Mouse (Mus musculus) heart, postnatal 0 days (tissue): ENCODE measurements around the gene Dchs1. TPM values are rescaled to one million over a fixed set of nuclear protein-coding genes. Genes with fewer than 3 reads are reported as not detected.

Experiments used
- ATAC-seq: fragments of 200-750 bp; cut with Nextera tagmentation; 2 replicates; pipeline ENCODE4 v1.8.0; 2017; ENCODE audit warnings: low read depth, moderate number of reproducible peaks, moderate library complexity; ENCODE audit not compliant: insufficient read depth
- DNase-seq: peaks from one replicate; pipeline ENCODE4 v3.0.0-alpha.2; 2016; ENCODE audit warnings: low spot score
- H3K27ac ChIP-seq: fragments of 300-500 bp; sonication (generic); 2 replicates; pipeline ENCODE4 v1.5.1; 2014; ENCODE audit warnings: low read depth, mild to moderate bottlenecking
- H3K27me3 ChIP-seq: fragments of 300-500 bp; sonication (generic); 2 replicates; pipeline ENCODE4 v1.6.1; 2014; ENCODE audit warnings: low read length, mixed read lengths; ENCODE audit not compliant: control insufficient read depth, insufficient read depth
- H3K36me3 ChIP-seq: fragments of 300-500 bp; sonication (generic); replicated peaks from 2 replicates; pipeline ENCODE4 v1.6.1; 2014; ENCODE audit warnings: low read length, mixed read lengths; ENCODE audit not compliant: control insufficient read depth, insufficient read depth
- H3K4me1 ChIP-seq: fragments of 300-500 bp; sonication (generic); 2 replicates; pipeline ENCODE4 v1.6.1; 2014; ENCODE audit warnings: antibody characterized with exemption; ENCODE audit not compliant: control insufficient read depth, insufficient read depth
- H3K4me2 ChIP-seq: fragments of 300-500 bp; sonication (generic); 2 replicates; pipeline ENCODE4 v1.6.1; 2014; ENCODE audit warnings: low read depth, mild to moderate bottlenecking, low read length, moderate library complexity
- H3K4me3 ChIP-seq: fragments of 300-500 bp; sonication (generic); 2 replicates; pipeline ENCODE4 v1.5.1; 2014; ENCODE audit warnings: low read depth, low read length
- H3K9ac ChIP-seq: fragments of 300-500 bp; sonication (generic); replicated peaks from 2 replicates; pipeline ENCODE4 v1.6.1; 2014; ENCODE audit warnings: low read depth, low read length, mixed read lengths
- H3K9me3 ChIP-seq: fragments of 300-500 bp; sonication (generic); replicated peaks from 2 replicates; pipeline ENCODE4 v1.6.1; 2016; ENCODE audit warnings: low read length; ENCODE audit not compliant: control insufficient read depth
- CTCF ChIP-seq: IDR thresholded peaks from 2 replicates; pipeline ENCODE4 v1.5.1; 2016; ENCODE audit warnings: antibody characterized with exemption, control low read depth, low read depth
- EP300 ChIP-seq: IDR thresholded peaks from 2 replicates; pipeline ENCODE4 v1.6.1; 2016; ENCODE audit warnings: antibody characterized with exemption, low read depth
- WGBS: fragments of 180-500 bp; shearing (Covaris S2); extraction: QIAGEN DNeasy Blood & Tissue Kit; methylation state at CpG from one replicate; pipeline ENCODE4 v1.1.7; 2014; 5-methylcytosine and 5-hydroxymethylcytosine counted together
- polyA plus RNA-seq: library from polyadenylated mRNA; unstranded; fragments of >200 nt; fragmentation: Nextera tagmentation; extraction: Ambion mirVana; gene quantifications from 2 replicates; pipeline ENCODE4 v1.2.1, GENCODE M21; 2015
- total RNA-seq: library from RNA; depleted of rRNA; stranded (reverse); fragments of >200 nt; gene quantifications from 2 replicates; pipeline ENCODE4 v1.2.3, GENCODE M21; 2014; ENCODE audit warnings: low replicate concordance

The Dchs1 gene
- total and polyA plus RNA-seq, 2 experiments from 2014 or later, result 2.1 to 19.3 TPM

- 95% methylated on average over 11 of the region's 11 CpGs for WGBS
- Histone ChIP-seq H3K27ac (no peak overlapping the region), H3K4me2 (no peak overlapping the region), H3K4me1 (peaks cover 13% of the 10 kb centered on the region), H3K4me3 (no peak overlapping the region), H3K9me3 (no peaks in the 10 kb centered on the region), H3K36me3 (peaks cover 52% of the 10 kb centered on the region), H3K9ac (no peak overlapping the region), H3K27me3 (no peaks in the 10 kb centered on the region)
- TF ChIP-seq CTCF (no peak), EP300 (no peak)
- DNase-seq, result no peak
- no peak for ATAC-seq
Observed at GRCm38 (mm10) chr7:105733836-105734235, 53.6 kb downstream of the Dchs1 start.

- no peak overlapping the region for H3K4me3 ChIP-seq
- H3K4me2 ChIP-seq, result no peak overlapping the region
- WGBS, result 73% methylated on average over 6 of the region's 6 CpGs
- H3K4me1 ChIP-seq, result no peaks in the 10 kb centered on the region
- H3K36me3 ChIP-seq, result peaks cover 43% of the 10 kb centered on the region
- H3K27me3 ChIP-seq, result no peaks in the 10 kb centered on the region
- no peak overlapping the region for H3K9ac ChIP-seq
- TF ChIP-seq CTCF, result no peak
- no peak for TF ChIP-seq EP300
- no peak overlapping the region for H3K27ac ChIP-seq
- DNase-seq (no peak), ATAC-seq (no peak)
- H3K9me3 ChIP-seq, result no peaks in the 10 kb centered on the region
Observed at GRCm38 (mm10) chr7:105728701-105729428, 58.6 kb downstream of the Dchs1 start.

GRCm38 (mm10) chr7:105726980-105727325, 60.5 kb downstream of the Dchs1 start:
- Histone ChIP-seq H3K9ac (no peak overlapping the region), H3K36me3 (peaks cover 24% of the 10 kb centered on the region), H3K4me3 (no peak overlapping the region), H3K4me1 (no peaks in the 10 kb centered on the region), H3K9me3 (no peaks in the 10 kb centered on the region), H3K4me2 (no peak overlapping the region), H3K27ac (no peak overlapping the region), H3K27me3 (no peaks in the 10 kb centered on the region)
- ATAC-seq (no peak), DNase-seq (no peak)
- no peak for TF ChIP-seq EP300
- TF ChIP-seq CTCF, result no peak
- 89% methylated on average over 4 of the region's 4 CpGs for WGBS

- TF ChIP-seq EP300 (no peak), CTCF (peak; percentile 94)
- H3K4me3 ChIP-seq, result no peak overlapping the region
- no peaks in the 10 kb centered on the region for H3K27me3 ChIP-seq
- 75% methylated on average over 4 of the region's 4 CpGs for WGBS
- H3K36me3 ChIP-seq, result peaks cover 18% of the 10 kb centered on the region
- no peak overlapping the region for H3K4me2 ChIP-seq
- DNase-seq (peak; percentile 81), ATAC-seq (peak; percentile 66; the same call in 1 of the 2 replicates)
- H3K4me1 ChIP-seq, result no peaks in the 10 kb centered on the region
- no peaks in the 10 kb centered on the region for H3K9me3 ChIP-seq
- no peak overlapping the region for H3K27ac ChIP-seq
- H3K9ac ChIP-seq, result no peak overlapping the region
Observed at GRCm38 (mm10) chr7:105726144-105726979, 61.1 kb downstream of the Dchs1 start.

GRCm38 (mm10) chr7:105721916-105722315, 65.5 kb downstream of the Dchs1 start:
- no peak overlapping the region for H3K4me3 ChIP-seq
- H3K9ac ChIP-seq, result no peak overlapping the region
- no peaks in the 10 kb centered on the region for H3K4me1 ChIP-seq
- no peaks in the 10 kb centered on the region for H3K27me3 ChIP-seq
- ATAC-seq (no peak), DNase-seq (no peak)
- TF ChIP-seq EP300, result no peak
- TF ChIP-seq CTCF, result no peak
- no peak overlapping the region for H3K27ac ChIP-seq
- no peak overlapping the region for H3K4me2 ChIP-seq
- WGBS, result 51% methylated on average over 2 of the region's 2 CpGs
- H3K36me3 ChIP-seq, result no peaks in the 10 kb centered on the region
- no peaks in the 10 kb centered on the region for H3K9me3 ChIP-seq
